Mouse (Mus musculus) spleen, adult 12 weeks (tissue): ENCODE results near the gene Gp5.
"Not testable (repeated sequence)": the region's sequence is repeated elsewhere in the genome, so short reads cannot be mapped to it uniquely, and the experiment has no call there.

ENCODE experiments used
- DNase-seq: peaks from one replicate; pipeline ENCODE4 v3.0.0; 2022; ENCODE audit warnings: low spot score

Gene Gp5

GRCm38 (mm10) chr16:30310647-30311046, at the start of gene Gp5:
Gene Gp5 (minus strand): TSS chr16:30310779.
- DNase-seq = no peak

- not testable (repeated sequence) for DNase-seq
These were observed 42.9 kb upstream of the Gp5 start for GRCm38 (mm10) chr16:30353489-30353888.

GRCm38 (mm10) chr16:30314236-30314635, 3.7 kb upstream of the Gp5 start:
- DNase-seq = no peak

GRCm38 (mm10) chr16:30310171-30310515, 436 bp downstream of the Gp5 start:
- no peak for DNase-seq

GRCm38 (mm10) chr16:30309395-30310170, 996 bp downstream of the Gp5 start:
- no peak for DNase-seq

GRCm38 (mm10) chr16:30308616-30309394, 1.8 kb downstream of the Gp5 start:
- DNase-seq = peak; percentile 2

GRCm38 (mm10) chr16:30307961-30308615, 2.5 kb downstream of the Gp5 start:
- no peak for DNase-seq

GRCm38 (mm10) chr16:30307306-30307705, 3.3 kb downstream of the Gp5 start:
- DNase-seq = no peak

GRCm38 (mm10) chr16:30306102-30306501, 4.5 kb downstream of the Gp5 start:
- DNase-seq = no peak

- DNase-seq = no peak
These were observed 6.3 kb downstream of the Gp5 start for GRCm38 (mm10) chr16:30304236-30304635.

GRCm38 (mm10) chr16:30303411-30303810, 7.2 kb downstream of the Gp5 start:
- no peak for DNase-seq

- DNase-seq = no peak
These were observed 7.9 kb downstream of the Gp5 start for GRCm38 (mm10) chr16:30302686-30303085.

- DNase-seq = no peak
These were observed 10.8 kb downstream of the Gp5 start for GRCm38 (mm10) chr16:30299711-30300277.

GRCm38 (mm10) chr16:30297450-30297849, 13.1 kb downstream of the Gp5 start:
- no peak for DNase-seq

- no peak for DNase-seq
These were observed 13.8 kb downstream of the Gp5 start for GRCm38 (mm10) chr16:30296601-30297275.

- no peak for DNase-seq
These were observed 15.5 kb downstream of the Gp5 start for GRCm38 (mm10) chr16:30295106-30295505.

- DNase-seq = no peak
These were observed 20.1 kb downstream of the Gp5 start for GRCm38 (mm10) chr16:30290436-30290835.

GRCm38 (mm10) chr16:30285701-30286100, 24.9 kb downstream of the Gp5 start:
- DNase-seq = no peak

GRCm38 (mm10) chr16:30283743-30284337, 26.7 kb downstream of the Gp5 start:
- DNase-seq = no peak

- DNase-seq = no peak
These were observed 27.6 kb downstream of the Gp5 start, which contains the start of gene Lrrc15 for GRCm38 (mm10) chr16:30282844-30283495. Gene Lrrc15 (minus strand): TSS chr16:30283256.
